Mouse (Mus musculus): ENCODE data around the gene Ssr4. TPM values are rescaled to one million over a fixed set of nuclear protein-coding genes. Genes with fewer than 3 reads are reported as not detected.

Gene Ssr4
- polyA plus RNA-seq, 1 experiment from 2014 or later, result 135 TPM

DNA sequence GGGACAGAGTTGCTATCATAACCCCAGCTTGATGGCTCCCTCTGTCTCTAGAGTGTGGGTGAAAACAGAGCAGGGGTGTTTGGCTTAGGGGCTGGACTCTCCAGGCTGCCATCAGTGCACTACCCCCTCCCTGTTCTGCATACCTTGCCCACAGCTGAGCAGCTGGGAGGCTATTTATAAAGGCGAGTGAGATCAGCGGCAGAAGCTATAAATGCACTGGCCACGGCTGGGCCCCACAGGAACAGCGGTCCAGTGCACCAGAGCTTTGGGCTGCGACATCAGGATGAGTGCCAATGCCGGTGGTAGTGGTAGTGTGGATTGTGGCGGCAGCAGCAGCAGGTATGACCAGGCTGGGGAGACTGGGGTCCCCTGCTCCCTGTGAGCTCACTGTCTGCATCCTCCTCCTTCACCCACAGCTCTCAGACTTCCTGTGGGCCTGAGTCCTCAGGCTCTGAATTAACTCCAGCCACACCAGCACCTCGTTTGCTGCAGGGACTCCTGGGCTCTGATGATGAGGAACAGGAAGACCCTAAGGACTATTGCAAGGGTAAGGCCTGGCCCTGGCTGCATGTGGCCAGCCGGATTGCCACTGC is 12.6 kb upstream of the Ssr4 start, which contains the start of gene Srpk3:
Gene Srpk3 (plus strand): TSS at position 238 of the 593 bp plus-strand sequence.
- Histone ChIP-seq H3K4me3 (peak within 1 kb of the TSS; percentile 46), H3K4me2 (peak within 1 kb of the TSS; percentile 57), H3K4me1 (replicated peaks) (peaks cover 7% of the 10 kb centered on the region), H3K9ac (peak within 1 kb of the TSS; percentile 56), H3K9me3 (replicated peaks) (no peaks in the 10 kb centered on the region), H3K27ac (peak within 1 kb of the TSS; percentile 92), H3K27me3 (no peaks in the 10 kb centered on the region), H3K36me3 (peaks cover 16% of the 10 kb centered on the region; the same call in 1 of the 2 replicates)
- ATAC-seq (replicated peaks; ENCODE audit: insufficient number of reproducible peaks, insufficient read depth, low FRiP score, low read depth), result peak; percentile 78
- WGBS, result 35% methylated on average over 9 of the region's 9 CpGs

GRCm38 (mm10) chrX:73774802-73775483 is 11.9 kb upstream of the Ssr4 start:
- Histone ChIP-seq H3K9me3 (replicated peaks) (no peaks in the 10 kb centered on the region), H3K27me3 (no peaks in the 10 kb centered on the region), H3K4me1 (replicated peaks) (peaks cover 7% of the 10 kb centered on the region), H3K9ac (peak overlapping the region; percentile 56), H3K4me3 (peak overlapping the region; percentile 46), H3K36me3 (peaks cover 23% of the 10 kb centered on the region), H3K4me2 (peak overlapping the region; percentile 57), H3K27ac (peak overlapping the region; percentile 92)
- peak; percentile 61 for ATAC-seq (replicated peaks; ENCODE audit: insufficient number of reproducible peaks, insufficient read depth, low FRiP score, low read depth)
- 51% methylated on average over 10 of the region's 10 CpGs for WGBS

GRCm38 (mm10) chrX:73782227-73782626 is 4.6 kb upstream of the Ssr4 start:
- Histone ChIP-seq H3K36me3 (peaks cover 36% of the 10 kb centered on the region), H3K4me2 (no peak overlapping the region), H3K27ac (no peak overlapping the region), H3K27me3 (no peaks in the 10 kb centered on the region), H3K9ac (no peak overlapping the region), H3K4me3 (no peak overlapping the region), H3K9me3 (replicated peaks) (no peaks in the 10 kb centered on the region), H3K4me1 (replicated peaks) (peaks cover 6% of the 10 kb centered on the region)
- 87% methylated on average over 3 of the region's 3 CpGs for WGBS
- ATAC-seq (replicated peaks; ENCODE audit: insufficient number of reproducible peaks, insufficient read depth, low FRiP score, low read depth), result no peak

DNA sequence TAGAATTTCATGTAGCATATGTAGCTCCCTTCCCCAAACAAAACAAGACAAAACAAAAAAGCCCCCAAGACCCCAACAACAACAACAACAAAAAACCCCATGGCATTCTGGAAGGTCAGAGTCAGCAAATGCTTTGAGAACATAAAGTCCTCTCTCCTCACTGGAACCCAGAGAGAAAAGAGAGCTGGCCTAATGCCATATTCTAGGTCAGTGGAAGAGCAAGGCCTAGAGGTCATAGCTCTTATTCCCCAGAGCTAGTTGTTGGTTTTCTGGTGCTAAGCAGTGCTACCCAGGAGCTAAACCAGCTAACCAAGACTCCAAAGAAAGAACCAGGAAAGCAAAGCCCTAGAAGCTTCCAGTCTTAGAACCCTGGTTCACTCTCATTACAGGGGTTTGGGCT is 1.2 kb upstream of the Ssr4 start:
- Histone ChIP-seq H3K27me3 (no peaks in the 10 kb centered on the region), H3K4me3 (peak overlapping the region; percentile 74), H3K9me3 (replicated peaks) (no peaks in the 10 kb centered on the region), H3K9ac (peak overlapping the region; percentile 78), H3K4me1 (replicated peaks) (peaks cover 13% of the 10 kb centered on the region), H3K4me2 (peak overlapping the region; percentile 62), H3K36me3 (peaks cover 19% of the 10 kb centered on the region), H3K27ac (peak overlapping the region; percentile 96)
- ATAC-seq (replicated peaks; ENCODE audit: insufficient number of reproducible peaks, insufficient read depth, low FRiP score, low read depth), result no peak

DNA sequence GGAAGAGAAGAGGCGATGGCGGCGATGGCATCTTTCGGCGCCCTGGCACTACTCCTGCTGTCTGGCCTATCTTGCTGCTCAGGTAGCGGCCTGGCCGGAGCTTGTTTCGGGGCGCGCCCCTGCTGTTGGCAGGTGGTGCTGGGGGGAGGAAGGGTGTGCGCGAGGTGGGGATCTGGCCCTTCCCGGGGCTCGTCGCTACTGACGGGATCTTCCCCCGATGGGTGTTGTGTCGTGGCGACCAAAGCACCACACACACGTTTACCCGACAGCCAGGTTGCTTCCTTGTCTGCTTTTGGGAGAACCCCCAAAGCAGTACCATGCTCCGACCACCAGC is 364 bp downstream of the Ssr4 start:
- 29% methylated on average over 17 of the region's 22 CpGs for WGBS
- peak overlapping the region; percentile 96 for H3K27ac ChIP-seq
- peaks cover 17% of the 10 kb centered on the region for H3K36me3 ChIP-seq
- H3K4me2 ChIP-seq, result peak overlapping the region; percentile 63
- peaks cover 13% of the 10 kb centered on the region for H3K4me1 ChIP-seq (replicated peaks)
- peak overlapping the region; percentile 78 for H3K9ac ChIP-seq
- no peaks in the 10 kb centered on the region for H3K9me3 ChIP-seq (replicated peaks)
- H3K27me3 ChIP-seq, result no peaks in the 10 kb centered on the region
- peak overlapping the region; percentile 74 for H3K4me3 ChIP-seq
- peak; percentile 3; the same call in 1 of the 2 replicates for ATAC-seq (replicated peaks; ENCODE audit: insufficient number of reproducible peaks, insufficient read depth, low FRiP score, low read depth)

GRCm38 (mm10) chrX:73788501-73788900 is 1.7 kb downstream of the Ssr4 start:
- Histone ChIP-seq H3K9ac (no peak overlapping the region), H3K36me3 (peaks cover 17% of the 10 kb centered on the region), H3K4me3 (peak overlapping the region; percentile 74), H3K27me3 (no peaks in the 10 kb centered on the region), H3K4me2 (peak overlapping the region; percentile 63; the same call in 1 of the 2 replicates), H3K9me3 (replicated peaks) (no peaks in the 10 kb centered on the region), H3K4me1 (replicated peaks) (peaks cover 13% of the 10 kb centered on the region), H3K27ac (no peak overlapping the region)
- WGBS, result 79% methylated on average over 1 of the region's 1 CpGs
- no peak for ATAC-seq (replicated peaks; ENCODE audit: insufficient number of reproducible peaks, insufficient read depth, low FRiP score, low read depth)

DNA sequence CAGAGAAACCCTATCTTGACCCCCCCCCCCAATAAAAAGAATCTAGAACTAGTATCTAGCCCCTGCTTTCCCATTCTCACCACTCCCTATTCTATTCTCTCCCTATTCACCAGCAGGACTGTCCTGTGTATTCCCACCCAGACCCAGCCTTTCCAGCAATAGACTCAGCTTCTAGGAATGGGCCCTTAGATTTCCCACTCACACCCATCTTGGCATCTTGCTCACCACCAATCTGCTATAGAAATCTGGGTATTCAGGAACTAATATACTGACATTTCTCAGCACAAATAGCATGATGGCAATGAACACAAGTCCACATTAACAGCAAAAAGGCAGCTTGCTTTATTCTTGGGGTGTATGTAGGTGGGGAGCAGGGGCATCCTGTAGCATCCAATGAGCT is 6.2 kb downstream of the Ssr4 start:
- Histone ChIP-seq H3K27me3 (no peaks in the 10 kb centered on the region), H3K9me3 (replicated peaks) (no peaks in the 10 kb centered on the region), H3K4me1 (replicated peaks) (peaks cover 5% of the 10 kb centered on the region), H3K36me3 (peaks cover 17% of the 10 kb centered on the region), H3K4me2 (no peak overlapping the region), H3K4me3 (no peak overlapping the region), H3K9ac (no peak overlapping the region), H3K27ac (no peak overlapping the region)
- no peak for ATAC-seq (replicated peaks; ENCODE audit: insufficient number of reproducible peaks, insufficient read depth, low FRiP score, low read depth)

GRCm38 (mm10) chrX:73793505-73793904 is 6.7 kb downstream of the Ssr4 start:
- Histone ChIP-seq H3K9ac (no peak overlapping the region), H3K27ac (no peak overlapping the region), H3K9me3 (replicated peaks) (no peaks in the 10 kb centered on the region), H3K27me3 (no peaks in the 10 kb centered on the region), H3K4me3 (no peak overlapping the region), H3K4me2 (no peak overlapping the region), H3K4me1 (replicated peaks) (peaks cover under 1% of the 10 kb centered on the region), H3K36me3 (peaks cover 17% of the 10 kb centered on the region)
- ATAC-seq (replicated peaks; ENCODE audit: insufficient number of reproducible peaks, insufficient read depth, low FRiP score, low read depth), result no peak
- 25% methylated on average over 1 of the region's 1 CpGs for WGBS

DNA sequence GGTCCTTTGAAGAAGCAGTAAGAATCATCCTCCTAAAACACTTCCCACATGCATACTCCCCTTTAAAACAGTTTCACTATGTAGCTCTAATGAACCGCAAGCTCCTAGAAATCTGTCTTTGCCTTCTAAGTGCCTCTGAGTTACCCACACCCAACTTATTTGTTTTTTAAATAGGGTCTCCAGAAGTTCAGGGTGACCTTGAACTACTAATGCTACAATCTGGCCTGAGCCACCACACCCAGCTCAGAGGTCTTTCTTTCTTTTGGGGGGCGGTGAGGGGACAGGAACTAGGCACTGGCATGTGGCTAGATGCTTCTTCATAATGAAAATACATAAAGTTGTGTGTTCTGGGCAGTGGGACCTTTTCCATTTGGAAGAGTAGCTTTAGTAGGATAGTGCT is 10.7 kb downstream of the Ssr4 start:
- H3K36me3 ChIP-seq, result no peaks in the 10 kb centered on the region
- H3K4me3 ChIP-seq, result no peak overlapping the region
- H3K9ac ChIP-seq, result no peak overlapping the region
- ATAC-seq (replicated peaks; ENCODE audit: insufficient number of reproducible peaks, insufficient read depth, low FRiP score, low read depth), result no peak
- H3K27ac ChIP-seq, result no peak overlapping the region
- no peaks in the 10 kb centered on the region for H3K27me3 ChIP-seq
- no peaks in the 10 kb centered on the region for H3K9me3 ChIP-seq (replicated peaks)
- no peak overlapping the region for H3K4me2 ChIP-seq
- WGBS, result 76% methylated on average over 2 of the region's 2 CpGs
- no peaks in the 10 kb centered on the region for H3K4me1 ChIP-seq (replicated peaks)

- peak; percentile 59; the same call in 1 of the 2 replicates for ATAC-seq (replicated peaks; ENCODE audit: insufficient number of reproducible peaks, insufficient read depth, low FRiP score, low read depth)
- Histone ChIP-seq H3K27me3 (no peaks in the 10 kb centered on the region), H3K9ac (no peak overlapping the region), H3K9me3 (replicated peaks) (no peaks in the 10 kb centered on the region), H3K4me2 (no peak overlapping the region), H3K36me3 (no peaks in the 10 kb centered on the region), H3K4me1 (replicated peaks) (no peaks in the 10 kb centered on the region), H3K27ac (no peak overlapping the region), H3K4me3 (no peak overlapping the region)
- WGBS, result 31% methylated on average over 9 of the region's 9 CpGs
Observed at GRCm38 (mm10) chrX:73798502-73798901, 11.7 kb downstream of the Ssr4 start.

GRCm38 (mm10) chrX:73805814-73806213 is 19.0 kb downstream of the Ssr4 start:
- WGBS, result 69% methylated on average over 1 of the region's 1 CpGs

GRCm38 (mm10) chrX:73815072-73815471 is 28.2 kb downstream of the Ssr4 start:
- Histone ChIP-seq H3K4me3 (peak overlapping the region; percentile 29), H3K4me1 (replicated peaks) (peaks cover 5% of the 10 kb centered on the region), H3K27ac (no peak overlapping the region), H3K4me2 (peak overlapping the region; percentile 55), H3K36me3 (no peaks in the 10 kb centered on the region), H3K27me3 (no peaks in the 10 kb centered on the region), H3K9me3 (replicated peaks) (no peaks in the 10 kb centered on the region), H3K9ac (no peak overlapping the region)
- 11% methylated on average over 14 of the region's 14 CpGs for WGBS
- ATAC-seq (replicated peaks; ENCODE audit: insufficient number of reproducible peaks, insufficient read depth, low FRiP score, low read depth), result no peak

More at GRCm38 (mm10) chrX:73805814-73806213, 19.0 kb downstream of the Ssr4 start:
- no peak for ATAC-seq (replicated peaks; ENCODE audit: insufficient number of reproducible peaks, insufficient read depth, low FRiP score, low read depth)
- no peaks in the 10 kb centered on the region for H3K36me3 ChIP-seq
- no peaks in the 10 kb centered on the region for H3K9me3 ChIP-seq (replicated peaks)
- no peak overlapping the region for H3K4me2 ChIP-seq
- H3K9ac ChIP-seq, result no peak overlapping the region
- H3K27me3 ChIP-seq, result no peaks in the 10 kb centered on the region
- H3K4me1 ChIP-seq (replicated peaks), result no peaks in the 10 kb centered on the region
- H3K27ac ChIP-seq, result no peak overlapping the region
- no peak overlapping the region for H3K4me3 ChIP-seq

Data from heart, embryonic 15.5 days (tissue).